Mouse (Mus musculus) intestine, embryonic 14.5 days (tissue): Measurements from ENCODE around the gene Uchl4. TPM values are rescaled to one million over a fixed set of nuclear protein-coding genes. Genes with fewer than 3 reads are reported as not detected.

Source experiments
- ATAC-seq: fragments of 200-750 bp; cut with Nextera tagmentation; replicated peaks from 2 replicates; pipeline ENCODE4 v1.8.0; 2017; ENCODE audit warnings: low read depth, moderate number of reproducible peaks, moderate TSS enrichment, moderate library complexity; ENCODE audit not compliant: low FRiP score, low TSS enrichment
- DNase-seq: peaks from one replicate; pipeline ENCODE4 v3.0.0-alpha.2; 2018; ENCODE audit warnings: low spot score
- H3K27ac ChIP-seq: fragments of 300-500 bp; sonication (generic); 2 replicates; pipeline ENCODE4 v1.5.1; 2014; ENCODE audit warnings: low read depth, mild to moderate bottlenecking, control low read depth
- H3K27me3 ChIP-seq: fragments of 300-500 bp; sonication (generic); replicated peaks from 2 replicates; pipeline ENCODE4 v1.6.1; 2014; ENCODE audit warnings: low read length, control low read depth; ENCODE audit not compliant: control insufficient read depth, insufficient read depth
- H3K36me3 ChIP-seq: fragments of 300-500 bp; sonication (generic); 2 replicates; pipeline ENCODE4 v1.6.1; 2014; ENCODE audit warnings: low read length, control low read depth; ENCODE audit not compliant: control insufficient read depth, insufficient read depth
- H3K4me1 ChIP-seq: fragments of 300-500 bp; sonication (generic); replicated peaks from 2 replicates; pipeline ENCODE4 v1.6.1; 2014; ENCODE audit warnings: low read length, control low read depth, mixed read lengths; ENCODE audit not compliant: control insufficient read depth, insufficient read depth
- H3K4me2 ChIP-seq: fragments of 300-500 bp; sonication (generic); 2 replicates; pipeline ENCODE4 v1.6.1; 2014; ENCODE audit warnings: low read length
- H3K4me3 ChIP-seq: fragments of 300-500 bp; sonication (generic); 2 replicates; pipeline ENCODE4 v1.5.1; 2014; ENCODE audit warnings: low read depth, low read length, control low read depth, mixed read lengths
- H3K9ac ChIP-seq: fragments of 300-500 bp; sonication (generic); 2 replicates; pipeline ENCODE4 v1.6.1; 2014; ENCODE audit warnings: mild to moderate bottlenecking, low read length
- H3K9me3 ChIP-seq: fragments of 300-500 bp; sonication (generic); 2 replicates; pipeline ENCODE4 v1.6.1; 2016; ENCODE audit warnings: low read length, control low read depth; ENCODE audit not compliant: control insufficient read depth
- WGBS: fragments of 180-500 bp; shearing (Covaris S2); extraction: QIAGEN DNeasy Blood & Tissue Kit; methylation state at CpG from one replicate; pipeline ENCODE4 v1.1.7; 2014; 5-methylcytosine and 5-hydroxymethylcytosine counted together
- polyA plus RNA-seq: library from polyadenylated mRNA; unstranded; fragments of >200 nt; fragmentation: Nextera tagmentation; extraction: Ambion mirVana; gene quantifications from 2 replicates; pipeline ENCODE4 v1.2.1, GENCODE M21; 2014

The Uchl4 gene
- polyA plus RNA-seq, 1 experiment from 2014 or later, result 4.2 TPM

DNA sequence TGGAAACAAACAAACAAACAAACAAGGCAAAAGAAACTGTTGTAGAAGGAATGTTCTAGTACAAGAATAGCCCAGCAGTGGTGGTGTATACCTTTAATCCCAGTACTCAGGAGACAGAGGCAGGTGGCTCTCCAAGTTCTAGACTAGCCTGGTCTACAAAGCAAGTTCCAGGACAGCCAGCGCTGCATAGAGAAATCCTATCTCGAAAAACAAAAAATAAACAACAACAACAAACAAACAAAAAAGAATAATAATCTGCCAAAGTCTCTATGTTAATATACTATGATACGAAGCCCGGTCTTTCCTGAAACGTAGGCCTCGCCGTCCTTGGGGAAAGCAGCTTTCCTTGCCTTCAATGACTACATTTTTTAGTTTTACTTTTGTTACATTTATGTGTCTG, 1.1 kb downstream of the Uchl4 start:
- Histone ChIP-seq H3K27ac (no peak overlapping the region), H3K27me3 (no peaks in the 10 kb centered on the region), H3K9ac (no peak overlapping the region), H3K4me3 (no peak overlapping the region), H3K9me3 (no peaks in the 10 kb centered on the region), H3K4me1 (peaks cover 40% of the 10 kb centered on the region), H3K36me3 (no peaks in the 10 kb centered on the region; the same call in 1 of the 2 replicates), H3K4me2 (no peak overlapping the region)
- 97% methylated on average over 7 of the region's 7 CpGs for WGBS
- DNase-seq (no peak), ATAC-seq (no peak)

DNA sequence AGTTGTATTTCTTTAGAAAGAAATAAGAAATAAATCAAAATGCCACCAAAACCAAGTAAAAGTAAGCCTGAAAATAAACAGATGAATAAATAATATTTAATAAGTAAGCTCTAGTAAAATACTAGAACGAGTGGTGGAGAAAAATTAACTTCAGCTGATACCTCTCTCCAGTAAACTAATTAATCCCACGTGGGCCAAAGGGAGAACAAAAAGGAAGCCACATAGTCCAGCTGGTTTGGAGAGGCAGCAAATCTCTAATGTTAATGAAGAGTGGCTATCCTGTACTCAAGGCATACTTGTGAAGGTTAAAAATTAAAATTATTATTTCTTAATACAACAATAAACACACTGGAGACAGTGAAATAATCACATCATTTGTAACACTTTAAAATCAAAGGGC, 5.1 kb downstream of the Uchl4 start:
- Histone ChIP-seq H3K9me3 (no peaks in the 10 kb centered on the region), H3K4me3 (no peak overlapping the region), H3K9ac (no peak overlapping the region), H3K4me2 (no peak overlapping the region), H3K36me3 (no peaks in the 10 kb centered on the region; the same call in none of the 2 replicates), H3K27me3 (no peaks in the 10 kb centered on the region), H3K27ac (no peak overlapping the region), H3K4me1 (peaks cover 6% of the 10 kb centered on the region)
- no peak for ATAC-seq
- DNase-seq, result no peak
- WGBS, result 41% methylated on average over 2 of the region's 2 CpGs

DNA sequence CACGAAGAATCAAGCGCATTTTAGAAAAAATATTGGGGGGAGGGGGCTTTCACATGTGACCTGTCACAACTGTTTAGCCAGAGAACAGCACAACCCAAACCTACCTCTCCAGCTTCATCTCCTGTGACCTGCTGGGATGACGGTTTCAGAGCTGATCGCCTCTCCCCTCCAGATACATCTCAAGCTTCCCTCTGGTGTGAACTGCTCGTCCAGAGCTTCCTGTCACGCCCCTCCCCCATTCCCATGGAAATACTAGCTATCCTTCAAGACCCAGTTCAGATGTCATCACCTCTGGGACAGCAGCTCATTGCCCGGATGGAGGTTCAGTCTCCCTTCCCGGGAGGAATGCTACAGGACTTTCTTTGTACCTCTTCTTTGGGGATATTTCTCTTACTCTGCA, 5.7 kb downstream of the Uchl4 start:
- DNase-seq, result no peak
- whole genome bisulfite sequencing, result 30% methylated on average over 8 of the region's 8 CpGs

DNA sequence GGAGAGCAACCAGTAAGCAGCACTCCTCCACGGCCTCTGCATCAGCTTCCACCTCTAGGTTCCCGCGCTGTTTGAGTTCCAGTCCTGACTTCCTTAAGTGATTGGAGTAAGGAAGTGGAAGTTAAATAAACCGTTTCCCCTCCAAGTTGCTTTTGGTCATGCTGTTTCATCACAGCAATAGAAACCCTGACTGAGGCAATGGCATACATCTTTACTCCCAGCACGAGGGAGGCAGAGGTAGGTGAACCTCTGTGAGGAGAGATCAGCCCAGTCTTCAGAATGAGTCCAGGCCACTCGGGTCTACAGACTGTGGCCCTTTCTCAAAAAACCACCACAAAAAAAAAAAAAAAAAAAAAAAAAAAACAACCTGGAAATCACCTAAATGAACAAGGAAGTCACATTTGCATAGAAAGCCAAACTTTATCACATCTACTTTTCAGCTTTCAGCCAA, 7.4 kb downstream of the Uchl4 start:
- 67% methylated on average over 6 of the region's 6 CpGs for WGBS
- H3K27ac ChIP-seq, result no peak overlapping the region
- H3K27me3 ChIP-seq, result no peaks in the 10 kb centered on the region
- no peak overlapping the region for H3K4me3 ChIP-seq
- ATAC-seq (no peak), DNase-seq (no peak)
- peaks cover 8% of the 10 kb centered on the region for H3K36me3 ChIP-seq
- no peak overlapping the region for H3K4me2 ChIP-seq
- no peaks in the 10 kb centered on the region for H3K9me3 ChIP-seq
- peaks cover 6% of the 10 kb centered on the region for H3K4me1 ChIP-seq
- H3K9ac ChIP-seq, result no peak overlapping the region

More for the DNA sequence above, 5.7 kb downstream of the Uchl4 start:
- H3K4me2 ChIP-seq, result no peak overlapping the region
- peaks cover 6% of the 10 kb centered on the region for H3K4me1 ChIP-seq
- H3K9me3 ChIP-seq, result no peaks in the 10 kb centered on the region
- no peak overlapping the region for H3K4me3 ChIP-seq
- H3K9ac ChIP-seq, result no peak overlapping the region
- no peaks in the 10 kb centered on the region; the same call in none of the 2 replicates for H3K36me3 ChIP-seq
- no peak overlapping the region for H3K27ac ChIP-seq
- ATAC-seq, result no peak
- H3K27me3 ChIP-seq, result no peaks in the 10 kb centered on the region

DNA sequence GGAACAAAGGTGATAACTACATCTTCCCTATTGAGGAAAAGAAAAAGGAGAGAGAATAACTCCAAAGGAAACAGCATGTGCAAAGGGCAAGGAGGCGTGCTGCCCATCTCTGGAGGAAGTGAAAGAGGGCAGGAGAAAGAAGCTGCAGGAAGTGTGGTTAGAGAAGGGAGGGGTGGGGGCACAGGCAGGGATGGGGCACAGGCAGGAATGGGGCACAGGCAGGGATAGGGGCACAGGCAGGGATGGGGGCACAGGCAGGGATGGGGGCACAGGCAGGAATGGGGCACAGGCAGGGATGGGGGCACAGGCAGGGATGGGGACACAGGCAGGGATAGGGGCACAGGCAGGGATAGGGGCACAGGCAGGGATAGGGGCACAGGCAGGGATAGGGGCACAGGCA, 14.4 kb downstream of the Uchl4 start:
- DNase-seq (no peak), ATAC-seq (no peak)
- Histone ChIP-seq H3K4me3 (no peak overlapping the region), H3K9ac (no peak overlapping the region), H3K9me3 (no peaks in the 10 kb centered on the region), H3K36me3 (peaks cover 8% of the 10 kb centered on the region), H3K4me1 (peaks cover 11% of the 10 kb centered on the region), H3K27ac (no peak overlapping the region), H3K27me3 (no peaks in the 10 kb centered on the region), H3K4me2 (no peak overlapping the region)
- WGBS, result 84% methylated on average over 1 of the region's 1 CpGs

DNA sequence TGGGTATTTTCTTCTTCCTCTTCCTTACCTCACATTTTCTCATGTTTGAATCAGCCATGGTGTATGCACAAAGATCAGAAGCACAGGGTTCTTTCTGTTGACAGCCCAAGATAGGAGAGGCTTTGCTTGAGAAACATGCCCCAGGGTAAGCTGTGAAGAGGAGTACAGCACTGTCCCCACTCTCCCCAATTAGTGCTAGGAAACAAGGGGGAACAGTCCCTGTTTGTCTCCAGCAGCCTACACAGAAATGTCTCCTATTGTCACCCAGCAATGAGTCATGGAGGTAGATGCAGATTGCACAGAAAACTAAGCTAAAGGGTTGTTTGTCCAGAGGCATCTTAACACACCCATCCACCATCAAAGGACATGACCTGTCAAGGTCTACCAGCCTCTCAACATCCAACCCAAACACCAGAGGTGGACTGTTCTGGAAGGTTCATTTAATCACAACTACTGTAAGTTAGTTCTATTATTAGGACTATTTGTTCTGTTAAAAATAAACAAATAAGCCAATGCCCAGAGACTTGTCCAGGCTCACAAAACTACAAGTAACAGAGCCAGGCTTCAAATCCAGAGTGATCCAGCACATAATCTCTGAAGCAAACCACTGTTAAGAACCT, 15.2 kb downstream of the Uchl4 start:
- no peak for ATAC-seq
- H3K9ac ChIP-seq, result no peak overlapping the region
- no peak for DNase-seq
- H3K27me3 ChIP-seq, result no peaks in the 10 kb centered on the region
- no peak overlapping the region for H3K4me3 ChIP-seq
- peaks cover 8% of the 10 kb centered on the region for H3K36me3 ChIP-seq
- H3K27ac ChIP-seq, result no peak overlapping the region
- peaks cover 11% of the 10 kb centered on the region for H3K4me1 ChIP-seq
- no peaks in the 10 kb centered on the region for H3K9me3 ChIP-seq
- no peak overlapping the region for H3K4me2 ChIP-seq

DNA sequence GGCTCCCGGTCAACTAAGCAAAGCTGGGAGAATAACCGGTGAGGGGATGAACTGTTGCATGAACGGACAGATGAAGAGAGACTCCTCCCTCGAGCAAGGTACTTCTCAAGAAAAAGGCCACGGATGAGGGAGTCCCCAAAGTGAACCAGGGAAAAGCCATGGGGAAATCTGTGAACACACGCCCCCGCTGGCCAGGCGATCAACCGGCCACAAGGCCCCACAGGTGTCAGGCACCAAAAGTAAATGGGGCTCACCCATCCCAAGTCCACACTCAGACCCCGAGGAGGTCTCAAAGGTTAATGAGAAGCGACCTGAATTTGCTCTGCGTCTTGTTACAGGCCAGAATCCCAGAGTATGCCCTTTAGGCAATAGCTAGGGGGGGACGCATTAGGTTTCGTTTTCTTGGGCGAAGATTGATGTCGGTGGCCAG, 17.6 kb downstream of the Uchl4 start:
- ATAC-seq (0 out of 2 replicates have a peak, but pooled peaks have one; percentile 3), DNase-seq (no peak)
- no peaks in the 10 kb centered on the region for H3K27me3 ChIP-seq

DNA sequence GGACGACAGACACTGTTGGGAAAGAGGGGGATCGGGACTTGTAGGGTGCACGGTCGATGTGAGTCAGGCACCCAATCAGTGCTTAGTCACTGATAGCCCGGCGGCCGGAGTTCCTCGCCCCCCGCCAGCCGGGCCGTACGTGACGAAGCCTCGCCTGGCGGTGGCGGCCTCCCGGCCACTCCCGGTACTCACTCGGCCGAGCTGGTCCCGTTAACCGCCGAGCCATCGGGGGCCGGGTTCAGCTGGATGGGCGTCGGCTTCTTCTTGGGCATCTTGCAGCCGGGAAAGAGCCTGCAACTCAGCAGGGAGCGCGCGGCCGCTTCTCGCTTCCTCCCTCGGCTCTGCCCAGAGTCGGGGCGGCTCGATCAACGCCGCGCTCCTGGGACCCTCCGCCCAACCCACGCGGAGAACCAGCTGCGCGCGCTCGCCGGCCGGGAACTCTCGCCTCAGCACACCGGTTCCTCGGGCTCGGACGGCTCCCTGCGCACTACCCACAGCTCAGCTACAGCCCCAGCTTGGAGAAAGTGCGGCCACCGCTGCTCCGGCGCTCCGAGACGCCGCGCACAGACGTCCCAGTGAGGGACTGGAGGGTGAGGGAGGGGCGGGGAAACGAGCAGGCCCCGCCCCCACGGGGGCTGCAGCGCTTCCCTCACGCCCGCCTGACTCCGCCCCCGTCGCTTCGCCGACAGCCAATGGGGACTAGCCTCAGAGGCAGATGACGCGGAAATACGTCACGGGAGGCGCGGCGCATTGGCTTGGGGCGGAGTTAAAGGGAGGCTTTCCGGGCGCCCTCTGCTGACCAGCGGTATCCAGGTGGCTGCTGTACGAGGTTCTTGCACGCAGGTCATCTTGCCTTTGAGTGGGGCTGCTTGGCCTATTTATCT, 18.3 kb downstream of the Uchl4 start, which contains the start of gene Map2k1:
Map2k1 (minus strand) TSS at position 611 of the 884 bp plus-strand sequence.
- no peaks in the 10 kb centered on the region for H3K9me3 ChIP-seq
- H3K9ac ChIP-seq, result peak within 1 kb of the TSS; percentile 83
- under 1% methylated on average over 88 of the region's 89 CpGs for WGBS
- peak within 1 kb of the TSS; percentile 86 for H3K4me2 ChIP-seq
- peak within 1 kb of the TSS; percentile 90 for H3K27ac ChIP-seq
- ATAC-seq (peak; percentile 96), DNase-seq (peak; percentile 100)
- H3K36me3 ChIP-seq, result no peaks in the 10 kb centered on the region
- H3K27me3 ChIP-seq, result no peaks in the 10 kb centered on the region
- peaks cover 11% of the 10 kb centered on the region for H3K4me1 ChIP-seq
- peak within 1 kb of the TSS; percentile 75 for H3K4me3 ChIP-seq

More for the DNA sequence above, 17.6 kb downstream of the Uchl4 start:
- peak overlapping the region; percentile 75 for H3K4me3 ChIP-seq
- peak overlapping the region; percentile 90 for H3K27ac ChIP-seq
- H3K9ac ChIP-seq, result peak overlapping the region; percentile 83
- H3K36me3 ChIP-seq, result no peaks in the 10 kb centered on the region
- H3K9me3 ChIP-seq, result no peaks in the 10 kb centered on the region
- peaks cover 11% of the 10 kb centered on the region for H3K4me1 ChIP-seq
- peak overlapping the region; percentile 86 for H3K4me2 ChIP-seq
- WGBS, result 0% methylated on average over 16 of the region's 16 CpGs
